Mouse (Mus musculus): ENCODE results near the gene Bub3. TPM values are rescaled to one million over a fixed set of nuclear protein-coding genes. Genes with fewer than 3 reads are reported as not detected.

The Bub3 gene
- total and polyA plus RNA-seq, 3 experiments: 39.6 to 82.2 (median 67.0) TPM

DNA sequence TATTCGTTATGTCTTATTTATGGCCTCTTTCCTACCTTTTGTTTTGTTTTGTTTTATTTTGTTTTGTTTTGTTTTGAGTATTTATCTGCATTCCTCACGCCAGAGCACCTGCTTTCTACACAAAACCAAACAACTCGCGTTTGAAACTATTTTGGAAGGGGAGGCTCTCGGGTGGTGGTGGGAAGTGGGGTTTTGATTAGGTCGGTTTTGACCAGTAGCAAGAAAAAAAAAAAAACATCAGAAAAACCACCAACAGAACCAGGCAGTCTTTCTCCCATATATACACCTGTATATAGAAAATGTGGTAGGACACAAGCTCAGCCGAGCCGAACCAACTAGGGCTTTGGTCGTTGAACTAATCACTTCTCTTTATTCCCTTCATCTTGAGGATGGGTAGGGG is 3.9 kb upstream of the Bub3 start:
- DNase-seq: no peak

DNA sequence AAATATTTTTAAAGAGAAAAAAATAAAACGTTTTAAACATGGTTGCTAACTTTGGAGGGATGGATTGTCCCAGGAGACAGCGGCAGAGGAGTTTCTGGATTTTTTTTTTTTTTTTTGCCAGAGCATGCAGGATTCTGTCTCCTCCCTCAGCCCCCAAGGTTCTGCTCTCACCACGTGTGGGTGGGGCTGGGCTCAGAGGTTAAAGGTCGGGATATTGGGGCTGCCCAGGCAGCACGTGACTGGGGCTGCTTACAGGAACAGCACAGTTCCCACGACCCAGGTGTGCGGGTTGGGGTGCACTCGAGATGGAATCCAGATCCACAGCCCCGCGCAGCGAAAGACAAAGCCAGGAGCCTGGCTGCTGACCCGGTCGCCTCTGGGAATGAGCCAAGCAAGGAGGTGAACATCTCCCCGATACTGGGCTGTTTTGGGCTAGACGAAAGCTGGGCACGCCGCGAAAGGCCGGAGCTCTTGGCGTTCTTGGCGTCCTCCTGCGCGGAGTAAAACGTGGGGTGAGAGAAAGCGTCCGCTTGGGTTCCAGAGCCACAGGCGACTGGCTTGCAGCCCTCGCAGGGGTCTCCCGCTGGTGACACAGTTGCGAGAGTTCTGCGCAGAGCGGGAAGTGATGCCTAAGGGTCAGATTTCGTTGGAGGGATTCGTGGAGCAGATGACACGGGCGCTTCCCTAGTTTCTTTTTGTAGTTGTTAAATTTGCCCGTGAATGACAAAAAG is 3.3 kb upstream of the Bub3 start:
- peak; percentile 9 for DNase-seq

DNA sequence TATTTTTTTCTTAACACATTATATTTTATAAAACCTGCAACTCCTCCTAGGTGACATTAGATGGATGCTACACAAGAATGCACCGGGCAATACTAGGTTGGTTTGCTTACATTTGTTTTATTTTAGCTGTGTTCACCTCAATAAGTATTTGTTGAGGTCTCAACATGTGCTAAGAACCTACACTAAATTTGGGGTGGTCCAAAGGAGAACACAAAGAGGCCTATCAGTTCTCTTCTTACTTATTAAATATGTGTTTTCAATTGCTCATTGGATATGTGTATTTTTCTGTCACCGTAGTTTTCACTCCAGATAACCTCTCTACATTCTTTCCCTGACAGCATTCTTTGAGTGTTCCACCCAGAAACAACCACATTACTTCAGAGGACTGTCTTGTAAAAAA is 2.3 kb upstream of the Bub3 start:
- DNase-seq: no peak

DNA sequence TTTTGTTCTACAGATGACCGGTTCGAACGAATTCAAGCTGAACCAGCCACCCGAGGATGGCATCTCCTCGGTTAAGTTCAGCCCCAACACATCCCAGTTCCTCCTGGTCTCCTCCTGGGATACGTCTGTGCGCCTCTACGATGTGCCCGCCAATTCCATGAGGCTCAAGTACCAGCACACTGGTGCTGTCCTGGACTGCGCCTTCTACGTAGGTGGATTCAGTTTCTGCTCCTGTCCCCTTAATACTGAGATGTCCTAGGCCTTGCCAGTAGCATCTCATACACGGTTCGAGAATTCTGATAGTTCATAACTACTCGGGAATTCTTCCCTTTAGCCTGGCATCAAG is 648 bp downstream of the Bub3 start:
- no peak for DNase-seq

DNA sequence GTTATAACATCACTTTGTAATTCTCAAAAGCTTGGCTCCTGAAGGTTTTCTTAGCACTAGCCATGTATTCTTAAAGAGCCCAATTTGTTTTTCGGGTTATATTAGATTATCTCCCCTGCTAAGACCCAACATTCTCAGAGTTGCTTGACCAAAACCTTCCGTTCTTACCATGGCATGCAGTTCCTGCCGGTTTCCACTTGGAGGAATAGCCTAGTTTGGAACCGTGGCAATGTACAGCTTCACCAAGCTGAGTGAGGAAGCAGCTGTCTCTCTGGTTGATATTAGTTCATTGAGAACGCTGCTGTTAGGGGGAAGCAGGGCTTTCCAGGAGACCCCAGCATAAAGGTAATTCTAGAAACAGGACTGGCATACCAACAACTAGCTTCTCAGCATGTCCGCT is 15.2 kb downstream of the Bub3 start:
- DNase-seq: no peak

DNA sequence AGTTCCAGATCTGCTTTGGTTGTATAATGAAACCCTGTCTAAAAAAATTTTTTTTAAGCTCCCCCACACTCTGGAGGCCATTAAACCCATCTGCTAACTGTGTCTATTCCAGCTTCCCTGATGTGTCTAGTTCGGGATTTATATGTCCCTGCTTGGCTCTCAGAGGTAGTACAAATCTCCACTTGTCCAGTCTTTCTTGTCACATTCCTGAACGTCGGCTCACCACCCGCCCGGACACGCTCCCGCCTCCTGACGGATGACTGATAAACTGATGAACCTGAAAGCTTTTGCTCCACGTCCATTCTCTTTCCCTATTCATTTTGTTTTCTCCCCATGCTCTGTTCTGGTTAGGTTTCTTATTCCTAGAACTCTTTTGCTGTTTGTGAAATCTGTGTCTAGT is 22.2 kb downstream of the Bub3 start:
- no peak for DNase-seq

DNA sequence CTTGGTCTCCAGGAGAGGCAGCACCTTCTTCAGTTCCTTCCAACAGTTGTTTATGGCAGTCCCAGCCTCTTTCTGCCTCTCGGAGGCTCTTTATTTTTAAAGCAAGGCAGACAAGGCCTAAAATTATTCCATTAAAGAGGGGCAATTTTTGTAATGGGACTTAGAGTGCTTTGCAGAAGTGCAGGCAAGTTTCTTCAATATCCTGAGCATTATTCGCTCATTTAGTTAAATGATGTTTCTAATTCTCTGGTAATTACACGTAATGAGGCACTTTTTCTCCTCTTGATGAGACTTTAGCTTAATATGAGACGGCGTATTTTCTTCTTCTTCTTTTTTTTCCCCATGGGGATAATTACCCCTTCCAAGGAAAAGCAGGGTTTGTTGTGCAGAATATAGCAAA is 25.5 kb downstream of the Bub3 start:
- DNase-seq: no peak

DNA sequence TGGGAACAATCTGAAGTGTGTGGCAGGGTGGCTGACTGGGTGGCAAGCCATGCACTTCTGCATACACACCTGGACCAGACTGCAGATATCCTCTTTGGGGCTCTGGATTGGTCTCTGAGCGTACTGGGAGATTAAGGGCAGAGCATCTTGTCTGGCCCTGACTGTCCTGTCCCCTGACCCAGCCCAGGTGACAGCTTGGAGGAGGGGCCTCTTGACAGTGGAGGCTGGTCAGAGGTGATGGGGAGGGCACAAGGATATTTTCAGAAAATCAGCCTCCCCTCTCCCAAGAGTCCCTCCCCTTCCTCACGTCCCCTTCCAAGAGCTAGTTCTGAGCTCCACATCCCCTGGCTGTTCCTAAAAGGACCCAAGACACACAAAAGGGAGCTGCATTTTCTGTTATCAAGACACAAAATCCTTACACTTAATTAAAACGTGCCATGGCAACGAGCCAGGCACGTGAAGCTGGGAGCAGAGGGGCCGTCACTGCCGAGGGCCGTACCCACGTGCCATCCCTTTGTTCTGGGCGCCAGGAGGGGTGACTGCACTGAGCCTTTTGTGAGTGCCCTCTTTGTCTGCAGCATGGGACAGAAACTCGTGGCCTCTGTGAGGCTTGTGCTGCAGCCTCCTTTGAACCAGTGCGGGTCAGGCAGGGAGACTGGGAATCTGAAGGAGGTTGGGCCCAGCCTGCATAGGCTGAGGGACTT is 37.9 kb downstream of the Bub3 start:
- no peak for DNase-seq

DNA sequence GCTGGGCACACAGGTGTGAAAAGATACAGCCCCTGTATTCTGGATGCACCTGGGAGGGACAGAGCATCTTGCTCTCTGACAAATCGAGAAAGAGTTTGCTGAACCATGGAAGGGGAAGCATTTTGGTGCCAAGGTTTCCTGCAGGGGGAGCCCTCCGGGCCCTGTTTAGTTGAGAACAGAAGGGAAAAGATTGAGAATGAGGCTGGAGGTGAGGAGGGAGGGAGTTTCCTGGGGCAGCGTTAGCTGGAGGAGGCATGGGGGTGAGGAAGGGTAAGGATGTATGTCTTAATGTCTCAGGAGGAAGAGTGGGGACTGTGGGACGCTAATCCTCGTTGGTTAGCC is 38.4 kb downstream of the Bub3 start:
- DNase-seq: peak; percentile 22

DNA sequence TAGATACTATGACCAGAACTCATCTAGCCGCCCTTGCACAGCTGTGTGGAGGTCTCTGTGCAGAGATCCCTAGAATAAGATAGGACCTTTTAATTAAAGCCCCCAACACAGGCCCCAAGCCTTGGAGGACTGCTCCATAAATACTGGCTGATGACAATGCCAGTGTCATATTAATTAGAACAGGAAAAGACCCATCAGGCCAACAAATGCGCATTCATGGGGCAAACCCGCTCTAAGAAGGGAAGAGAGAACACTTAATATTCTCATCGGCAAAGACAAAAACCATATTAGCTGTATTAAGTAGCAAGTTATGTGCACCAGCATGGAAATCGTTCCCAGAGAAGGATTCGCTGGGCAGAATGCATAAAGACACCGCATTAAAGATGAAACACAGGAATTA is 42.1 kb downstream of the Bub3 start:
- no peak for DNase-seq

DNA sequence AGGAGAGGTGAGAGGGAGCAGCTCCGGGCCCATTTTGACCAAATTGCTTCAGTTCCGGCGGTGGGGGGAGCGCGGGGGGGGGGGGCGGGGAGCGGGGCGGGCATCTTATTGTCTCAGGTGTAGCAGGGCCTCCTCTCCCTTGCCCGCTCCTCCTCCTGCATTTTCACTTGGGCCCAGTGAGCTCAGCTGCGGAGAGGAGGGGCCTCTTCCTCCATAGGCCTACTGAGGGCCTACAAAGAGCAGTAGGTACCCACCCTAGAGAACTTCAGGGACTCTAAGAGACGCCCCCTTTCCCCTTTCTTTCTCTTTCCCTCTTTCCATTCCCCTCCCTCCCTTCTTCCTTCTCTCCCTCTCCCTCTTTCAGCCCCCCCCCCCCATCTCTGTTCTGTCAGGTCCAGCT is 43.2 kb downstream of the Bub3 start:
- DNase-seq: no peak

DNA sequence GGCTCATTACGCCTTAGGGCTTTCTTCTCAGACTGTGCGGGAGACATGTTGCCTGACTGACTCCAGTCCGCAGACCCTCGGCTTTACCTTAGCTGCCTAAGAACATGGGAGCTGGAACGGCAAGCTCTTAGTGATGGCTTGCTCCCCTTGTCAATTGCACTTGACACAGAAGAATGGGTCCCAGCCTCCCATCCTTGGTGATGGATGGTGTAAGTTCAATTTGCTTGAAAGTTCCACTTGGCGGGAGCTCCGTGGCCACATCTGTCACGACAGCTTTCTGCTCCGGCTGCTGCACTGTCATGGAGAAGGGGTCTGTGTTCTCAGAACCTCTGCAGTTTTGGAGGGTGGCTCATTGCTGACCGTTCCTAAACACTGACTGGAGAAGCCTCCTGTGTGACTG is 44.9 kb downstream of the Bub3 start:
- DNase-seq: no peak

DNA sequence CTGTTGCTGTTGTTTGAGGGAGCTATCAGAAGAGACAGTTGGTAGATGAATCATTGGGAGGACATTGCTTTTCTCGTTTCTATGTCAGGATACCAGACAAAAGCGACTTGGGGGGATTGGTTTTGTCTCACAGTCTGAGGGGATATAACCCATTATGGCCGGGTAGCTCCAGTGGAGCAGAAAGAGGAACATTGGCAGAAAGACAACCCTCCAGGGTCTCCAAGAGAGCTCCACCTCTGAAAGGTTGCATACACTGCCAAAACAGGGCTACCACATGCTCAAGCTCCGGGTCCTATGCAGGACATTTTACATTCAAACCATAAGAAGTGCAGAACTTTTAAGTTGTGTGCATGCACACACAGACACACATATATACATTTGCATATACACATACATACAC is 45.5 kb downstream of the Bub3 start:
- DNase-seq: no peak

DNA sequence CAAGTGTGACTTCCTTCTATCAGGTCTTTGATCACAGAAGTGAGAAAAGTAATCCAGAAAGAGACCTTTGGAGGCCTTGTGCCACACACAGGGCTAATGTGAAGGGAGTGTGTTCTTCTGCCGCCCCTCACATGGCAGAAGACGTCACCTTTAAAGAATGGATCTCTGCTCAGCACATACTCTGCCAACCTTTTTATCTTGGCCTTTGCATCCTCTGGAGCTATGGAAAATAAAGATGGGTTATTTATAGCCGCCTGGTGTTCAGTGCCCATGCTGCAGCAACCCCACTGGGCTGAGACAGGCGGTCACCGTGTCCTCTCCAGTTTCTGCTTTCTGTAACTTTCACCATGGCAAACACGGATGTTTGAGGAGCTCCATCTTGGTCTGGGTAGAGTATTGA is 48.0 kb downstream of the Bub3 start:
- DNase-seq: no peak

DNA sequence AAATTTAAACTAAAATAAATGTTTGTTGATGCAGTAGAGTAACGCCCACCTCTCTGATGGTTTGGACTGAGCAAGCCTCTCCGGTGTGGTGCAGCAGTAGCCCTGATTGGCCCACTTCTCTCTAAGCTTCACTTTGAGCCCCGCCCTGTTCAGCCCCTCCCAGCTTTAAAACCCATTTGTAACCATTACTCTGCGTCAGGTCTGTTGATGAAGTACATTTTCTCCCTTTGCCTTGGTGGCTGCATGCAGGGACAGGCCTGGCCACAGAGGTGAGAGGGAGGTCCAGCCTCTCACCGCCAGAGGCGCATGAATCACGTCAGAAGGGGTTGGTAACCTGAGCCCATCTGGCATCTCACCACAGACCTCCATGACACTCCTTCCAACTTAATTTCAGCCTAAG is 49.7 kb downstream of the Bub3 start:
- DNase-seq: no peak

Other genes starting within 250 kb of the Bub3 start
- not detected for gene Cuzd1, start 237.9 kb upstream of the Bub3 start, total RNA-seq (2021)
- gene Cuzd1, start 237.9 kb upstream of the Bub3 start, polyA plus RNA-seq (2012; rRNA removed): not detected in 2 replicates
- gene Fam24b, start 230.7 kb upstream of the Bub3 start, total RNA-seq (2021): not detected
- not detected in 2 replicates for gene Fam24b, start 230.7 kb upstream of the Bub3 start, polyA plus RNA-seq (2012; rRNA removed)
- gene Fam24a, start 226.4 kb upstream of the Bub3 start, total RNA-seq (2021): not detected
- not detected in 2 replicates for gene Fam24a, start 226.4 kb upstream of the Bub3 start, polyA plus RNA-seq (2012; rRNA removed)
- 10 to 100 TPM; 13.0 to 13.1 TPM for gene 2310057M21Rik, start 197.5 kb upstream of the Bub3 start, total RNA-seq (2021)
- 6.6 and 8.8 TPM in 2 replicates for gene 2310057M21Rik, start 197.5 kb upstream of the Bub3 start, polyA plus RNA-seq (2012; rRNA removed)
- 10 to 100 TPM; 21.3 to 26.2 TPM for gene Pstk, start 189.1 kb upstream of the Bub3 start, total RNA-seq (2021)
- gene Pstk, start 189.1 kb upstream of the Bub3 start, polyA plus RNA-seq (2012; rRNA removed): 71.2 and 91.3 TPM in 2 replicates
- 10 to 100 TPM; 36.8 to 37.2 TPM for gene Ikzf5, start 149.7 kb upstream of the Bub3 start, total RNA-seq (2021)
- gene Ikzf5, start 149.7 kb upstream of the Bub3 start, polyA plus RNA-seq (2012; rRNA removed): 7.4 and 7.9 TPM in 2 replicates
- gene Acadsb, start 149.6 kb upstream of the Bub3 start, total RNA-seq (2021): 100 to 1,000 TPM; 228 to 655 TPM
- 14.5 and 24.4 TPM in 2 replicates for gene Acadsb, start 149.6 kb upstream of the Bub3 start, polyA plus RNA-seq (2012; rRNA removed)
- not detected for gene Hmx3, start 17.4 kb upstream of the Bub3 start, total RNA-seq (2021)
- gene Hmx3, start 17.4 kb upstream of the Bub3 start, polyA plus RNA-seq (2012; rRNA removed): not detected in 2 replicates
- not detected for gene Hmx2, start 11.4 kb upstream of the Bub3 start, total RNA-seq (2021)
- not detected in 2 replicates for gene Hmx2, start 11.4 kb upstream of the Bub3 start, polyA plus RNA-seq (2012; rRNA removed)

Data from adrenal gland, adult 2 months (tissue).